Mouse (Mus musculus) embryo, embryonic 9.5 days (tissue): ENCODE measurements around the gene Tbpl1.
A peak's percentile ranks its signal among the peaks of the same experiment; 100 is the strongest.

Source experiments
- DNase-seq: peaks from one replicate; pipeline ENCODE4 v3.0.0-alpha.2; 2017; ENCODE audit errors: extremely low spot score

The Tbpl1 gene

DNA sequence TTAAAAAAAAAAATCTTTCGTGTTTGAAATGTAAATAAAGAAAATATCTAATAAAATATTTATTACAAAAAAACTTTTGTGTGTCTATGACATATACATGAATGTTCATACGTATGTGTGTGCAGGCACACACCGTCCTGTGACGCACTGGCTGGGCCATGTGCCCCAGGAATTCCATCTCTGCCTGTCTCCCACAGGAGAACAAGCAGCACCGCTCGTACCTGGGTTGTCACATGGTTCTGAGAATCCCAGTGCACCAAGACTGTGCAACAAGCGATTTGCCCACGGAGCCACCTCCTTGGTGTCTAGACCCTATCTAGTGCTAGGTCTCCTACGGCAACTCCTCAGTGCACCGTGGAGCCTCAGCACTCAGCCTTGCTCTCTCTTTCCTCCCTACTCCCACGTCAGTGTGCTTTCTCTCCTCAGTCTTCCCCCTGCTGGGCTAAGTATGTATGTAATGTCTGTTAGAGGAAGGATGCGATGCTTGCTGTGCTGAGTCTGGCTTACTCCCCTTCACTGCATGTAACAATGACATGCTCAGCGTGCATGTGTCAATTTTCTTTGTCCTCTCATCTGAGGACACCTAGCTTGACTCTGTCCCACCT lies 21.5 kb downstream of the Tbpl1 start:
- DNase-seq = no peak

DNA sequence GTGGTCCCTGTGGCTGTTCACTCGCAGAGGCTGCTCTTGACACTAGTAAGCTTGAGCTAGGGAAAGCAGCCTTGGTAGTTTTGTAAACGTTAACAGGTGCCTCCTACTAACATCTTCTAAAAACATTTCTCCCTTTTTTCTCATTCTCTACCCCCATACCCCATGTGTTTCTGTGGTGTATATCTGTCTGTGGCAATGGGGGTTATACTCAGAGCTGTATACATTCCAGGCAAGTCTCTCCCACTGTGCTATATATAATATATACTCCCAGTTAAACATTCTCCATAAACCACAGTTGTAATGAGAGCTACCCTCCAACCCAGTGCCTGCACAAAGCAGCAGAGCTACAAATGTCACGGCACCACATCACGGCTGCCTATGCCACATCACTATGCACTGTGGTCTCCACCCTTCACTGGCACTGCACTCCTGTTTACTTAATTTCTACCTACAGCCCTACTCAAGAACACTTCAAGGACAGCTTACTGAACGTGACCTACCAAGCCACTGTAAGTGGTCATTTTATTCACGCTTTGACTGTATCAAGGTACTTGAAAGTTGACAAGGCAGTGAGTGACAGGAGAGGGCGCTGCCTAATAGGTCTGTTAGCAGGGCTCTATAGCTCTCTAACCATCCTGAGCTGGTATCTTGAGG lies 23.4 kb downstream of the Tbpl1 start:
- DNase-seq = no peak

DNA sequence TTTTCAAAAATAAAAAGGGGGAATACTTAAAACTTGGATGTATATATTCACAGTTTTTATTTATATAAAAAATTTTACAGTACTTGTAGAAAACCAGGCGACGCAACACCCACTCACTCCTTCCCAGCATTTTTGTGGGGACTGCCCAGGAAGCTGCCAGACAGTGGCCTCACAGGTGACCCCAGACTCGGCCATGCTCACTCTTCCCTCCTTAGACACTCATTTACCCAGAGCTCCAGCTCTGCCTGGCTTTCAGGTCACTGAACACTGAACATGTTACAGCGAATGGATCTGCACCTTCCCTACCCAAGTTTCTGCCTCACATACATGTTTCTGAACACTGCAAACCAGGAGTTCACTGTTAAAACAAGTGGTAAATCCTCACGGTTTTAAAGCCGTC lies 27.9 kb downstream of the Tbpl1 start:
- no peak for DNase-seq

DNA sequence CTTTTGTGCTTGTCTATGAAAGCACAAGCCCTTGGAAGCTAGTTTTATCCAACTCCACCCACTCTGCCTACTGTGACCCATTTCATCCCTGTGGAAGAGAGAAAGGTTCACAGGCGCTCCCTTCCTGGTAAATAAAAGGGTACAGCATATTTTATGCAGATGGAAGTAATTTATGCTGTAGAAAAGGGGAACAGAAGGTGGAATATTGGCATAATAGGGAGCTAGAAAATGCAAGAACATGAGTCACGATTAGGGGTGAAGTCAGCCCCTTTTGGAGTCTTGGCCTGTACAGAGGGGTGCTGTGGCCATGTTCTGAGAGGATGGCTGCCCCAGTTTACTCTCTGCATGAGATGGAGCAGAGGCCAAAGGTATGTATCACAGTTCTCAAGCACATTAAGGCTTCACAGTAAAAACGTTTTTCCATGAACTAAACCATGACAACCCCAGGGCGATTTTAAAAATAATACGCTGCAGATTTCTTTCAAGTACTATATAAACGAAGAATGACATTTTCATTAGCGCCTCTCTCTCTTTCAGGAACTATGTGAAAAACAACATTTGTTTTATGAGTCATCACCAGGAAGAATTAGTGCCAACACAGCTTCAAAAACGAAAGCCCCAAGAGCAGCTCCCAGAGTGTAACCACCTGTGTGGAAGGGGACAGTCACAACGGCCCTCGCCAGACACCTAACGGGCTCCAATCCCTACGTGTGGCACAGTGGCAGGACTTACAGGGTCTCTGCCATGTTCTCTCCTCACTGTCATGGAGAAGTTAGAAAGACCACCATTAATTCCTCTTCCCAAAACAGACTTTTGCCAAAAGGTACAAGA lies 30.0 kb downstream of the Tbpl1 start:
- DNase-seq = no peak

DNA sequence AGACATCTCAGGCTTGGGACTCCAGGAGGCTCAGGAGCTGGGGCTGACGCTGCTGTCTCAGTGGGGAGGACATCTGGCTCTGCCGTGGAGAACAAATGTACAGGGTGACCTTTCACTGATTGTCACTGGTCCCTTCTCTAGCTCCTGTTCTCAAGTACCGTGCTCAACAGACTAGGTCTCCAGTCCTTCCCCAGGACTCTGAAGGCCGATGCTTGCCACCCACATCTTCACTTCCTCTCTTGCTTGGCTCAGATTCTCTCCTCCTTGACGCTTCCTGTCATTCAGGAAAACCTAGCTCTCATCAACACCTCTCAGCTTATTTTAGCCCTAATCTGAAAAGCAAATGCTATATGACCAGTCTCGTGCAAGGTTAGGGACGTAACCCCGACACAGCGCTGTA lies 31.0 kb downstream of the Tbpl1 start:
- no peak for DNase-seq

DNA sequence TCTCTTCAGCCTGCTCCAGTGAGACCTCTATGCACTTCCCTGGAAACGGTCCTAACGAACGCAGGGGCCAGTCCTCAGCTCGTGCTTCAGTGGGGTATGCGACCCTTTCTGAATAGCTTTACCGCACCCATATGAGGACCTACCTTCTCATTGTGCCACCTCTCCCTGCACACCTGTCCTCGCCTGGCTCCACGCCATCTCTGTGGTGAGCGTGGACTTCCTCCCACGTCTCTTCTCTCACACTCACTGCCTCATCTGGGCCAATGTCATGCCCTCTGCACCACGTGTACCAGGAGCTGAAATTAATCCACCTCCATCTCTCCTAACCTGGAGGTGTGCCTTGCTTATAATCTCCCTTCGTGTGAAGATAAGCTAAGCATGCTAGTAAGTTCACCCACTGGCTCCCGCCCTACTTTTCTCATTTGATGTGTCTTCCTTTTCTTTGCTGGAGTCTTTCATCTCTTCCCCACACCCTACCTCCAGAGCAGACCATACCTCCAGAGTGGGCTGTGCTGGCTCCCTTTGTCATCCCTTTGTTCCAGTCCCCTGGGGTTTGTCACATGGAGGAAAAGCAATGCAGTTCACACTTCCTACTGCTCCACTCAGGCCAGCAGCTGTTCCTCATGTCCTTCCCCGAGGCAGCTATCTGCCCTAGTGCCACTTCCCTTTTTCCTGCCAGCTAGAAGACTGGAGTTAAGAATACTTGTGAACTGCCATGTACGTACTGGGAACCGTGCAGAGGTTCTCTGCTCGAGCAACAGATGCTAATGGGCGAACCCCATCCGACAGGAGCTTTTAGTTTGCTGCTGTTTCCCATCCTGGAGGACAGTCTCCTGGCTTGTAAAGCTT lies 32.0 kb downstream of the Tbpl1 start:
- no peak for DNase-seq

DNA sequence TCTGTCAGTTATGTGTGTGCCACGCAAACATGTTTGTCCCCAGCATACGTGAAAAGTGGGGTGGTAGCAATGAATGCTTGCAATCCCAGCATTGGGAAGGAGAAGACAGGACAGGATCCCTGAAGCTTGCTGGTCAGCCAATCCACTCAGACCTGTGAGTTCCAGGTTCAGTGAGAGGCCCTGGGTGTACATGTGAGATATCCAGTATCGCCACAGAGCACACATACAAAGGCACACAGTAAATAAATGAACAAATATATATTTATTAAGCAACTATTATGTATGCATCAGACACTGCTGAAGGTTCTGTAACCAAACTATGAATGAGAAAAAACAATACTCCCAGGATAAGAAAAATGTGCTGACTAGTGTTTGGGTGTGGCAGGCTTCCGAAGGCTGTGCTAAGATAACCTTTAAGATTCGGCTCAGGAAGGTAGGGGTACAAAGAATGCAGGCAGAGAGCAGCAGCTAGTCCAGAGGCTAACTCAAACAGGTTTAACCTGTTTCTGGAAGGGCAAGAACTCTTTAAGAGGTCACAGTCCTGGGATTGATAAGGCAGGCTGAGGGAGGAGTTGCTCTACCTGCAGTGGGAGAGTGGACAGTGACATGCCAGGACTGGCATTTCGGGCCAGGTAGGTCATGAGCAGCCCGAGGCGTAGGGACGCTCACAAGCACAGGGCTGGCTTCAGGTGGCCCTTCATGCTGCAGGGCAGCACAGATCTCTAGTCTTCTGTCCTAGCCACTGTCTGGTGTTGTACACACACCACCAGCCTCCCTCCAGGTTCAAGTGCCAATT lies 33.4 kb downstream of the Tbpl1 start:
- DNase-seq = no peak

DNA sequence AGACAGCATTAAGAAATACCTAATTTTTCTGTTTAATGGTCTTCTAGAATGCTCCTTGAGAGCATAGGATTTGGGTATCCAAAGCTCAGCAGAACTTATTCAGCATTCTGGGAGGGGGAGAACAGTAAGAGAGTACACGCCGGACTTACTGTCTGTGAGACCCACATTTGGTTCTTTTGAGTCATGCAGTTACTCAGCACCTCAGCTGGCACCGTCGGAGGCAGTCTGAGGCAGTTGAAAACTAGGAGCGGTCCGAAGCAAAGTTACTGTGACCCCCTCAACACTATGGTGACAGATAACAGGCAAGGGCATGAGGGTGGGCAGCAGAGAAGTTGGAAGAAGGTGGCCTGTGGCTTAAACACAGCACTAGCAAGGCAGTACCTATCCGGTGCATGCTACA lies 34.9 kb downstream of the Tbpl1 start:
- DNase-seq = no peak

DNA sequence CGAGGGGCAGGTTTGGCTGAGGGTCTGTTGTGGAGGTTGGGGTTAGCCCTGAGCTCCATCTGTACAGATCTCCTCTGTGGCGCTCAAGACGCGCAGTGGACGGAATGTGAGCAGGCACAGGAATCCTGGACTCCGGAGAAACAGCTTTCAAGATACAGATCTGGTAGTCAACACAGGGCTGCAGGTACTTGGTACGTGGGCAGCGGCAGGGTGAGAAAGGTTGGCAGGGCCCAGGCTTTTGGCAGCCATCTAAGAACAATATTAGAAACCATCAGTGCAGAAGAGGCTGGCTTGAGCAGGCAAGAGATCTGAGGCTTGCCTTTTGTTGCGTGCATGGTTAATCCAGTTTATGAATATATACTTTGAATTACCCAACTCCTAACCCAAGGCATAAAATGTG lies 35.5 kb downstream of the Tbpl1 start:
- no peak for DNase-seq

DNA sequence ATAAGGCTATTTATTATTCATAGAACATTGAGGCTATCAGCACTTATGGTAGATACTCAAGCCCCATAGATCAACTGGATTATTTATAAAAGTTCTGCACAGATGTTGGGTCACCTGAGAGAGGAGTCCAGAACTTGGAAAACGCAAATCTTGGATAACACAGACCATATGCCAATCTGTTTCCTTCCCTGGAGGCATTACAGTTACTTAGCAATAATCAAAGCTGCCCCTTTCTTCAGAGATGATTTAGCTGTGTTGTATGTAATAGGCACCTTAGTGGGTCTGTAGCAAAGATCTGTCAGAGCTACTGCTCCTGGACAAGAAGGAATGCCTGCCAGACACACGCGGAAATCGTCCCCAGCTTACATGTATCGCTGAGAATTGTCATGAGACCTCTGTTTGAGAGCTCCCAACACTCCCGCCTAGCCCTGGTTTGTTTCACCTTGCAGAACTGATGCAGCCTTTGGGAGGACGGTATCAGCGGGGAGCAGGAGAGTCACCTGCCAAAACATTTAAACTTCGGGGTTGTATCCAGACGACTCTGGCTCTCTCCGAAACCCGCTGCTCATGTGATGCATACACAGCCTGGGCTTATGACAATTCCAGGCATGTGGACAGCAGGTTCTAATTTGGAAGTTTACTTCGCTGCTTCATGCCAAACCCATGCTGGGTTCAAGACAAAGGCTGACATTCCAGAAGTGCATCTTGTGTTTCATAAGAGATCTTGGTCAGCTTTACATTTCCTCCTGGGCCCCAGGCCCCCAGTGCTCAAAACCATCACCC lies 55.7 kb downstream of the Tbpl1 start:
- no peak for DNase-seq

DNA sequence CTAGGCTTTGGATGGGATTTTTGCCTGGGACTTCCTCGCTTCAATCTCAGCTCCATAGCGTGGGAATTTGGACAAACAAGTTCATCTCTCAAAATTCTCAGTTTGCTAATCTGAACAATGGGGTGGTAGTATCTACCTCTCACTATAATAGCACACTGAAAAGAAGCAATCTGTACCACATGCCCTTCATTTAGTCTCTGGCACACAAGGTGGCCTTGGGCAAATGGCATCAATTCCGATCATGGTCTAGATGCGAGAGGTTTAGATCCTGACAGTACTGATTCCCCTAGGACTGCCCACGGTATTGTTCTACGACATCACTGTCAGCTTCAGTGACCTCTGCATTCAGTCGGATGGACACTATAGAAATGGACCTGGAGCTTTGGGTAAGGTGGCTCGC lies 57.6 kb downstream of the Tbpl1 start:
- no peak for DNase-seq

DNA sequence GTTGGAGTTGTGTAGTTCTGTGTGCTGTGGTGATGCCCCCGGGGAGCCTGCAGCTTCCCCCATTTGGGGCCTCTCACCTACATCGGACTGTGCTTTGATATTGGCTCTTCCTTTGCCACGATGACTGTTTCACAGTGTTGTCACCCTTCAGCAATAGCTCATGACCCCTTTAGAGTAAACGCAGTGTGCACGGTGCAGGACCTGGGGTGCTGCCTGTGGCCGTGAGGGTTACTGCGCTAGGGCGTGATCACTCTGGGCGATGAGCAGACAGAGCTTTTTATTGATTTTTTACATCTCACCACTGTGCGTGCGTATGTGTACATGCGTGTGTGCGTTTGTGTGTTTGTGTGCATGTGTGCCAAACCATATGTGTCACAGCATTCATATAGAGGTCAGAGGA lies 63.2 kb downstream of the Tbpl1 start:
- DNase-seq = no peak

DNA sequence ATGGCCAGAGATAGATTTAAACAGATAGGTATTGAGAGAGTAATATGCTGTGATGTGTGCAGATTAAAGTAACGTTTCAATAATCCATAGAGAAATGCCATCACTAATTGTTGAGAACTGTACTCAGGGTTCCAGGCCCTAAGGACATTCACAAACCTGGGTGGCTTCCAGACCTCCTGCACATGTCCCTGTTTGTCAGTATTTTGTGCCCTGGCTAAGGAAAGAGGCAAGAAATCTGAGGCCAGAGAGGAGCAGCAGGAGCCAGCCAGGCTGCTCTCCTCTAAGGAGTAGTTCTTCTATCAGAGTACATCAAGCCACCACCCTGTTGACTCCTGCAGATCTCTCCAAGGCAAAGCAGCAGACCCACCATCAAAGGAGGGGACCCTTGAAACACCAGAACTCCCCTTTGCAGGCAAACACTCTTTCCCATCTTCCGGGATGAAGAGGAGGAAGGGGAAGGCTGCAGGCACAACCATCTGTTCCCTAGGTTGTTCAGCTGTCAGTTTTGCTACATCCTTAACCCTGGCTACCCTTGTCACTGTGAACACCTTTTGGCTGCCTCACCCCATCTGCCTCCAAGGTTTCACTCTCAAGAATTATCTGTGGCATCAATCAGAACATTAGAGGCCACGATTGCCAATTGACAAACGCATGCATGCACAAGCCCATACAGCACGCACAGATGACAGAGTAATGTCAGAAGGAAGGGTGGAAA lies 71.3 kb downstream of the Tbpl1 start:
- no peak for DNase-seq

DNA sequence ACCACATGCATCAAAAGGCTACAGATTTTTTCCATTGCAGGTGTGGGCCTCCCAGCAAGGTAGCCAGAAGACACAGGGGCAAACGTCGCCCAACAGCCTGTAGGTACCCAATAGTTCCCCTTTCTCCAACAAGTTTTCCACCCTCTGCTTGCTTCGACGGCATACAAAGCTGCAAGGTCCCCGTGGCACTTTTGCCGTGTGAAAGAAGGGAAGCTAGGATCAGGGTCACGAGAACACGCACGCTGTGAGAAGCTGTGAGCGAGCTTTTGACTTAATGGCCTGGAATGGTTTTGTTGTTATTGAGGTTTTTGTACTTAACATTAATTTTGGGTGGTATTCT lies 72.4 kb downstream of the Tbpl1 start:
- no peak for DNase-seq

DNA sequence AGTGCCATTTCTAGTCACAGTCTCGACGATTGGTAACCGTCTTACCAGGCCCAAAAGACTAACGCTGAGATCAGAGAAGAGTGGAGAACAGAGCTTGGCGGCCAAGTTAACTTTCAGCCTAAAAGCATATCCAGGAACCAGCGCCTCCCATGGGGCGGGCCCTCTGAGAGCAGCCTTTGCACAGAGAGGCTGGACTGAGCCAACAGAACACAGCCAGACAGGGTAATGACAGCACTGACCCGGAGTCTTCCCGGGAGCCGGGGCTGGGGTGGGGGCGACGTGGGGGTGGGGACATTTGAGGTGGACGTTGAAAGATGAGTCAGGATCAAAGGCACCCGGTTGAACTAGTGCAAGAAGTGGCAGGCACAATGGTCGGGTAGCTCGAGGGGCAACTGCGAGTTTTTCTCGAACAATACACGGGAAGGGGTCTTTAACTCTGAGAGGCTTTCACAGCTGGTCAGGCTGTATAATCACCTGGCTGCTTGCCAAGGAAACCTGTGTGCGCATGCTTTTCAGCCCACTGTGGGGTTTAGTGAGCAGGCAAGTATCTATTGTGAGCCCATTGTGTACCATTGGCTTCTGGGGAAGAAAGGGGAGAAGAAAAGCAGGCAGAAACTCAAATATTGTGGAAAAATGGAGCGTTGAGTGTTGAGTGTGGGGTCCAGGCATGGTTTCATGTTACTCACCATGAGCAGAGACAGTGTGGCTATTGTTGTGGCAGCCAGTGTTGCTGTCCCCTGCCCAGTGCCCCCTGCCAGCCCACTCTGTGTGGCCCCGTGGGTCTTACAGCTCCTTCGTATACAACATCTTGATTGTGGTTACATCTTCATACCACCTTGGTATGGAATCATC lies 73.0 kb downstream of the Tbpl1 start:
- peak; percentile 30 for DNase-seq
